Comparison of ENCODE assay signal across 20 mouse cellular contexts in genomic region chr10:43651505-43651904, GRCm38 (mm10).
DNase-seq lines count a peak whose midpoint lies in the region; ATAC-seq lines count a peak whose summit lies in the region.
"Had no signal": no experiment of that assay in that cellular context is flagged by ENCODE, and none has a peak within 500 bp of the region (broad histone marks: within the 10 kb centered on the region; RNA-seq: fewer than 3 reads in every experiment).

No protein-coding gene starts in this region.

- no peak overlapping the region for H3K4me2 ChIP-seq in lung, embryonic 16.5 days (ENCODE audit: low read depth, low read length)
- no peak overlapping the region for H3K4me2 ChIP-seq in stomach, embryonic 14.5 days (replicated peaks; ENCODE audit: low read depth, low read length)
- H3K4me2 ChIP-seq: heart, embryonic 15.5 days; hindbrain, embryonic 14.5 days; midbrain, embryonic 12.5 days had no signal

- H3K27me3 ChIP-seq in lung, embryonic 16.5 days (ENCODE audit: control insufficient read depth, insufficient read depth, low read depth, low read length), result no peaks in the 10 kb centered on the region
- no peaks in the 10 kb centered on the region for H3K27me3 ChIP-seq in stomach, embryonic 14.5 days (ENCODE audit: control insufficient read depth, insufficient read depth, low read length)
- H3K27me3 ChIP-seq: heart, embryonic 15.5 days; midbrain, embryonic 12.5 days had no signal

- peak; percentile 30 for DNase-seq in embryo, embryonic 10 days (ENCODE audit: low spot score)
- DNase-seq in embryo, embryonic 9.5 days (ENCODE audit: extremely low spot score), result no peak
- DNase-seq in kidney, adult 9 months, result peak; percentile 26
- DNase-seq in kidney, postnatal 4 days, result no peak
- no peak for DNase-seq in lung, postnatal 10 days
- no peak for DNase-seq in gastrocnemius, adult 18-20 months (ENCODE audit: low spot score)
- DNase-seq: adrenal gland, postnatal 10 days; cerebellum, adult 18-20 months; cerebellum, postnatal 14 days; forebrain, postnatal 0 days; heart, postnatal 36 days had no signal

- no peak overlapping the region for H3K4me3 ChIP-seq in lung, embryonic 16.5 days (ENCODE audit: low read length)
- H3K4me3 ChIP-seq in stomach, embryonic 14.5 days (ENCODE audit: low read depth, low read length), result no peak overlapping the region
- H3K4me3 ChIP-seq: forebrain, embryonic 10.5 days; gastrocnemius, adult 2 months; heart, embryonic 15.5 days; left cerebral cortex, adult 2 months; midbrain, embryonic 12.5 days had no signal

- H3K4me1 ChIP-seq in lung, embryonic 16.5 days (replicated peaks; ENCODE audit: control insufficient read depth, insufficient read depth, low read length), result peaks cover 13% of the 10 kb centered on the region
- no peaks in the 10 kb centered on the region for H3K4me1 ChIP-seq in stomach, embryonic 14.5 days (ENCODE audit: control insufficient read depth, insufficient read depth, low read length)
- H3K4me1 ChIP-seq: midbrain, embryonic 12.5 days had no signal

- peak; percentile 50; the same call in 1 of the 2 replicates for ATAC-seq in lung, embryonic 16.5 days (ENCODE audit: low read depth)
- ATAC-seq in stomach, embryonic 14.5 days (ENCODE audit: insufficient number of reproducible peaks, insufficient read depth, low FRiP score, low read depth), result peak; percentile 56; the same call in 1 of the 2 replicates
- ATAC-seq: forebrain, postnatal 0 days; inflammation-experienced regulatory T-cells, adult 6 months had no signal

- WGBS in lung, embryonic 16.5 days, result 64% methylated on average over 5 of the region's 5 CpGs
- 70% methylated on average over 5 of the region's 5 CpGs for WGBS in stomach, embryonic 14.5 days

- no peaks in the 10 kb centered on the region for H3K9me3 ChIP-seq in lung, embryonic 16.5 days (ENCODE audit: control insufficient read depth, low read length)
- H3K9me3 ChIP-seq in stomach, embryonic 14.5 days (ENCODE audit: control insufficient read depth, low read depth, low read length), result no peaks in the 10 kb centered on the region
- H3K9me3 ChIP-seq: forebrain, embryonic 10.5 days; heart, embryonic 15.5 days; midbrain, embryonic 12.5 days had no signal

- no peak overlapping the region for H3K9ac ChIP-seq in lung, embryonic 16.5 days (ENCODE audit: low read length)
- no peak overlapping the region for H3K9ac ChIP-seq in stomach, embryonic 14.5 days (replicated peaks; ENCODE audit: low read depth, low read length)
- H3K9ac ChIP-seq: forebrain, postnatal 0 days; heart, embryonic 15.5 days; hindbrain, embryonic 14.5 days; midbrain, embryonic 12.5 days had no signal

- no peak overlapping the region for H3K27ac ChIP-seq in lung, embryonic 16.5 days (ENCODE audit: low read length)
- no peak overlapping the region for H3K27ac ChIP-seq in stomach, embryonic 14.5 days (ENCODE audit: low read length)
- H3K27ac ChIP-seq: forebrain, embryonic 10.5 days; gastrocnemius, adult 2 months; heart, embryonic 15.5 days; hindbrain, embryonic 14.5 days; left cerebral cortex, adult 2 months; midbrain, embryonic 12.5 days had no signal

- H3K36me3 ChIP-seq in lung, embryonic 16.5 days (ENCODE audit: control insufficient read depth, insufficient read depth, low read length), result no peaks in the 10 kb centered on the region
- no peaks in the 10 kb centered on the region for H3K36me3 ChIP-seq in stomach, embryonic 14.5 days (ENCODE audit: control insufficient read depth, insufficient read depth, low read length)
- H3K36me3 ChIP-seq: forebrain, embryonic 10.5 days; heart, embryonic 15.5 days; midbrain, embryonic 12.5 days had no signal

Comparison
In these comparisons a context has a peak if more than half of its experiments do, and no peak if none do; other contexts are left out.
1. DNase-seq: peak in embryo, embryonic 10 days (single experiment) and kidney, adult 9 months (single experiment); none in embryo, embryonic 9.5 days (single experiment), kidney, postnatal 4 days (0 of 2), lung, postnatal 10 days (single experiment) and gastrocnemius, adult 18-20 months (single experiment).